Mouse (Mus musculus) olfactory bulb, adult 2 months (tissue): Measurements from ENCODE around the gene Fez1.

ENCODE experiments used
- CTCF ChIP-seq: fragments of 200-500 bp; IDR thresholded peaks from 2 replicates; pipeline ENCODE4 v1.5.1; 2012; ENCODE audit warnings: low read depth, mild to moderate bottlenecking, low read length, moderate library complexity; ENCODE audit not compliant: insufficient read depth
- POLR2A ChIP-seq: fragments of 200-500 bp; IDR thresholded peaks from 2 replicates; pipeline ENCODE4 v1.6.1; 2012; ENCODE audit warnings: mild to moderate bottlenecking, low read depth, low read length, moderate library complexity; ENCODE audit not compliant: insufficient read depth

- TF ChIP-seq CTCF (no peak), POLR2A (no peak)
Measured at GRCm38 (mm10) chr9:36808126-36808785, 13.4 kb upstream of the Fez1 start.
